Mouse (Mus musculus) CH12.LX (cell line): Measurements from ENCODE around the gene Runx2. TPM values are rescaled to one million over a fixed set of nuclear protein-coding genes. Genes with fewer than 3 reads are reported as not detected.

Experiments used
- DNase-seq: peaks from one replicate; pipeline ENCODE4 v3.0.0-alpha.2; 2013; ENCODE audit errors: extremely low read depth
- H3K27ac ChIP-seq: 2 replicates; pipeline ENCODE4 v1.5.1; 2012; ENCODE audit warnings: low read depth, mild to moderate bottlenecking, control low read depth, moderate library complexity; ENCODE audit not compliant: insufficient read depth
- H3K27me3 ChIP-seq: replicated peaks from 2 replicates; pipeline ENCODE3; 2012; ENCODE audit warnings: inconsistent platforms
- H3K36me3 ChIP-seq, 2 experiments: replicated peaks in 1 of 2; 2 replicates each; pipeline versions ENCODE3 to v1.6.1; 2012; ENCODE audit warnings: inconsistent platforms in 1 of 2, low read length in 1 of 2, mild to moderate bottlenecking in 1 of 2, mixed read lengths in 1 of 2, moderate library complexity in 1 of 2; ENCODE audit not compliant: control insufficient read depth in 1 of 2, insufficient read depth in 1 of 2
- H3K4me1 ChIP-seq, 2 experiments: 2 replicates each; pipeline ENCODE4 v1.6.1; 2012; ENCODE audit warnings: inconsistent platforms in 1 of 2, moderate library complexity in 1 of 2; ENCODE audit not compliant: insufficient read depth in 2 of 2, control insufficient read depth in 1 of 2
- H3K4me2 ChIP-seq: 2 replicates; pipeline ENCODE4 v1.6.1; 2012; ENCODE audit warnings: low read depth, mild to moderate bottlenecking, control low read depth; ENCODE audit not compliant: poor library complexity, insufficient read depth, severe bottlenecking
- H3K4me3 ChIP-seq, 3 experiments: fragments of 150-350 bp in 1 of 3; sonication (generic) in 1 of 3; replicated peaks in 1 of 3; 2 replicates each; pipeline versions ENCODE3 to v1.5.1; 2011 to 2012; ENCODE audit warnings: low read depth in 2 of 3, low read length in 2 of 3, mild to moderate bottlenecking in 2 of 3, moderate library complexity in 2 of 3, control low read depth in 1 of 3, improper control_type of control experiment in 1 of 3, inconsistent platforms in 1 of 3, mixed read lengths in 1 of 3; ENCODE audit not compliant: poor library complexity in 1 of 3
- H3K79me2 ChIP-seq: replicated peaks from 2 replicates; pipeline ENCODE4 v1.6.1; 2012; ENCODE audit warnings: mild to moderate bottlenecking, moderate library complexity; ENCODE audit not compliant: control insufficient read depth, poor library complexity, insufficient read depth, severe bottlenecking; ENCODE audit errors: extremely low read depth
- H3K9ac ChIP-seq: 2 replicates; pipeline ENCODE4 v1.6.1; 2012; ENCODE audit warnings: low read depth, mild to moderate bottlenecking, control low read depth, moderate library complexity; ENCODE audit not compliant: insufficient read depth
- H3K9me3 ChIP-seq: replicated peaks from 2 replicates; pipeline ENCODE3; 2012; ENCODE audit warnings: low read length, inconsistent platforms, mixed read lengths
- BHLHE40 ChIP-seq: IDR thresholded peaks from 2 replicates; pipeline ENCODE4 v1.6.1; 2011; ENCODE audit warnings: mild to moderate bottlenecking, low read depth, low read length, improper control_type of control experiment
- CTCF ChIP-seq, 2 experiments: IDR thresholded peaks in 1 of 2; conservative IDR thresholded peaks in 1 of 2; 2 replicates each; pipeline ENCODE4 v1.5.1; 2011 to 2012; ENCODE audit warnings: low read depth in 2 of 2, low read length in 2 of 2, improper control_type of control experiment in 1 of 2, inconsistent platforms in 1 of 2, mild to moderate bottlenecking in 1 of 2, moderate library complexity in 1 of 2
- HCFC1 ChIP-seq: IDR thresholded peaks from 2 replicates; pipeline ENCODE4 v1.6.1; 2012; ENCODE audit warnings: low read depth, mild to moderate bottlenecking, inconsistent platforms, low read length, improper control_type of control experiment
- JUND ChIP-seq: conservative IDR thresholded peaks from 2 replicates; pipeline ENCODE4 v1.6.1; 2011; ENCODE audit warnings: low read depth, low read length, improper control_type of control experiment
- KAT2A ChIP-seq: IDR thresholded peaks from 2 replicates; pipeline ENCODE4 v1.6.1; 2012; ENCODE audit warnings: low read length, improper control_type of control experiment, inconsistent platforms; ENCODE audit not compliant: insufficient replicate concordance
- MAX ChIP-seq: IDR thresholded peaks from 2 replicates; pipeline ENCODE4 v1.6.1; 2011; ENCODE audit warnings: low read length, improper control_type of control experiment
- MEF2A ChIP-seq: IDR thresholded peaks from 2 replicates; pipeline ENCODE4 v1.6.1; 2014; ENCODE audit warnings: low read depth, mild to moderate bottlenecking, inconsistent platforms, low read length, improper control_type of control experiment, borderline replicate concordance
- MXI1 ChIP-seq: IDR thresholded peaks from 2 replicates; pipeline ENCODE4 v1.6.1; 2011; ENCODE audit warnings: mild to moderate bottlenecking, low read depth, low read length, improper control_type of control experiment
- MYC ChIP-seq: IDR thresholded peaks from 2 replicates; pipeline ENCODE4 v1.6.1; 2011; ENCODE audit warnings: low read depth, mild to moderate bottlenecking, improper control_type of control experiment, low read length
- NRF1 ChIP-seq: IDR thresholded peaks from 2 replicates; pipeline ENCODE4 v1.6.1; 2014; ENCODE audit warnings: low read depth, mild to moderate bottlenecking, inconsistent platforms, low read length, improper control_type of control experiment, moderate library complexity
- POLR2A ChIP-seq: IDR thresholded peaks from 2 replicates; pipeline ENCODE4 v1.6.1; 2011; ENCODE audit warnings: low read depth, mild to moderate bottlenecking, improper control_type of control experiment, low read length
- POLR2AphosphoS2 ChIP-seq: IDR thresholded peaks from 2 replicates; pipeline ENCODE4 v1.6.1; 2011; ENCODE audit warnings: low read depth, low read length, improper control_type of control experiment
- RAD21 ChIP-seq: IDR thresholded peaks from 2 replicates; pipeline ENCODE4 v1.6.1; 2011; ENCODE audit warnings: low read depth, mild to moderate bottlenecking, low read length, improper control_type of control experiment, moderate library complexity
- SMC3 ChIP-seq: IDR thresholded peaks from 2 replicates; pipeline ENCODE4 v1.6.1; 2011; ENCODE audit warnings: low read depth, low read length, improper control_type of control experiment
- TCF12 ChIP-seq: IDR thresholded peaks from 2 replicates; pipeline ENCODE4 v1.6.1; 2014; ENCODE audit warnings: low read depth, mild to moderate bottlenecking, inconsistent platforms, low read length, improper control_type of control experiment
- UBTF ChIP-seq: IDR thresholded peaks from 2 replicates; pipeline ENCODE4 v1.6.1; 2012; ENCODE audit warnings: low read depth, mild to moderate bottlenecking, inconsistent platforms, low read length, improper control_type of control experiment, moderate library complexity
- USF1 ChIP-seq: IDR thresholded peaks from 2 replicates; pipeline ENCODE4 v1.6.1; 2014; ENCODE audit warnings: low read depth, mild to moderate bottlenecking, inconsistent platforms, low read length, improper control_type of control experiment
- ZC3H11A ChIP-seq: IDR thresholded peaks from 2 replicates; pipeline ENCODE4 v1.6.1; 2012; ENCODE audit warnings: low read depth, mild to moderate bottlenecking, inconsistent platforms, low read length, improper control_type of control experiment
- ZKSCAN1 ChIP-seq: IDR thresholded peaks from 2 replicates; pipeline ENCODE4 v1.6.1; 2012; ENCODE audit warnings: low read depth, inconsistent platforms, low read length, improper control_type of control experiment, borderline replicate concordance
- ZMIZ1 ChIP-seq: IDR thresholded peaks from 2 replicates; pipeline ENCODE4 v1.6.1; 2012; ENCODE audit warnings: low read depth, mild to moderate bottlenecking, inconsistent platforms, low read length, improper control_type of control experiment
- dilution Hi-C: fragments of 300-500 bp; cut with MboI; formaldehyde crosslinking; loops from 2 replicates; pipeline ENCODE4 v1.14.3; 2020; ENCODE audit warnings: low sequenced_read_pairs; ENCODE audit not compliant: extremely low pct_unique_long_range_greater_than_20kb, extremely low pct_ligation_motif_present
- in situ Hi-C: fragments of 300-500 bp; cut with MboI; formaldehyde crosslinking; loops from 3 replicates; pipeline ENCODE4 v1.14.3; 2019; ENCODE audit warnings: low sequenced_read_pairs, low pct_ligation_motif_present, low pct_unique_long_range_greater_than_20kb, mixed read lengths
- polyA plus RNA-seq: library from polyadenylated mRNA; unstranded; fragments of >175 nt; gene quantifications from 2 replicates; pipeline ENCODE4 v1.2.1, GENCODE M21; 2012; ENCODE audit warnings: low read depth; ENCODE audit not compliant: insufficient read length
- total RNA-seq, 2 experiments: library from RNA; depleted of rRNA; stranded (reverse); fragments of 300-350 nt in 1 of 2; fragments of >200 nt in 1 of 2; gene quantifications; 2 replicates each; pipeline ENCODE4 v1.2.3; 2012 to 2014

The Runx2 gene
- total and polyA plus RNA-seq, 3 experiments: 0.70 to 1.4 (median 1.1) TPM

GRCm38 (mm10) chr17:44449915-44450471 lies 364.6 kb downstream of the Runx2 start:
- dilution Hi-C loops: no loop called here
- DNase-seq: no peak
- Histone ChIP-seq H3K4me2 (no peak overlapping the region), H3K79me2 (no peaks in the 10 kb centered on the region), H3K9ac (no peak overlapping the region), H3K36me3 (no peaks in the 10 kb centered on the region), H3K27me3 (no peaks in the 10 kb centered on the region), H3K27ac (no peak overlapping the region), H3K9me3 (peaks cover 5% of the 10 kb centered on the region), H3K4me1 (no peaks in the 10 kb centered on the region), H3K4me3 (no peak overlapping the region)
- in situ Hi-C loops: loop anchor here (25.0 kb wide), 4 partner anchors 188 to 937 kb away; no protein-coding TSS in a partner anchor
- TF ChIP-seq MEF2A (no peak), JUND (no peak), ZKSCAN1 (no peak), ZC3H11A (no peak), ZMIZ1 (no peak), POLR2AphosphoS2 (no peak), USF1 (no peak), MYC (no peak), KAT2A (no peak), TCF12 (no peak), CTCF (conservative IDR thresholded peaks at IDR 0.05 in 1 of 2, IDR thresholded peaks at IDR 0.05 in 1 of 2; ENCODE audit: low read depth in 2 of 2, low read length in 2 of 2) (no peak), BHLHE40 (no peak), HCFC1 (no peak), MAX (no peak), MXI1 (no peak), NRF1 (no peak), RAD21 (no peak), UBTF (no peak), POLR2A (no peak), SMC3 (no peak)

Other genes with a start within 250 kb of the Runx2 start
- 9.1 and 13.1 TPM in 2 replicates for gene Supt3, start 37.6 kb downstream of the Runx2 start, total RNA-seq (2012; rRNA removed)
- 7.5 and 8.3 TPM in 2 replicates for gene Supt3, start 37.6 kb downstream of the Runx2 start, total RNA-seq (2014; rRNA removed)
- gene Supt3, start 37.6 kb downstream of the Runx2 start, polyA plus RNA-seq: 20.7 and 22.7 TPM in 2 replicates